Mouse (Mus musculus): Measurements from ENCODE around the gene Smurf1. TPM values are rescaled to one million over a fixed set of nuclear protein-coding genes. Genes with fewer than 3 reads are reported as not detected.

Smurf1 gene
- 10 to 100 TPM; 35.2 to 40.7 TPM for total RNA-seq (2021)
- long read RNA-seq, experiment 1, full-length matches to known transcripts: 44 of 86 reads
- long read RNA-seq, experiment 1, partial matches to known transcripts: 5 of 86 reads
- long read RNA-seq, experiment 1, other reads (novel, unspliced or antisense): 37 of 86 reads
- long read RNA-seq, experiment 2, full-length matches to known transcripts: 50 of 89 reads
- long read RNA-seq, experiment 2, partial matches to known transcripts: 7 of 89 reads
- long read RNA-seq, experiment 2, other reads (novel, unspliced or antisense): 32 of 89 reads

GRCm38 (mm10) chr5:144965639-144966351 is at the start of gene Smurf1:
Smurf1 (minus strand) TSS chr5:144965847.
- no peak for TF ChIP-seq CTCF (IDR thresholded peaks at IDR 0.05)
- DNase-seq (ENCODE audit: extremely low spot score in 1 of 2, low spot score in 2 of 2): peak; percentile 83 to 84
- intact Hi-C loops (cut with DNase I): loop anchor here (1.0 to 5.0 kb wide), 3 partner anchors 51 to 88 kb away; no protein-coding TSS in a partner anchor
- Histone ChIP-seq H3K4me3 (peak within 1 kb of the TSS; percentile 77), H3K27ac (peak within 1 kb of the TSS; percentile 93)

- TF ChIP-seq CTCF (IDR thresholded peaks at IDR 0.05): no peak
- intact Hi-C loops (cut with DNase I): no loop called here
Measured at GRCm38 (mm10) chr5:145014278-145014677, 48.6 kb upstream of the Smurf1 start.

GRCm38 (mm10) chr5:145008878-145009659 is 43.4 kb upstream of the Smurf1 start:
- no peak overlapping the region for H3K27ac ChIP-seq
- no peak for DNase-seq (ENCODE audit: extremely low spot score in 1 of 2, low spot score in 2 of 2)
- H3K4me3 ChIP-seq: no peak overlapping the region
- no peak for TF ChIP-seq CTCF (IDR thresholded peaks at IDR 0.05)
- intact Hi-C loops (cut with DNase I): no loop called here

More at GRCm38 (mm10) chr5:145014278-145014677, 48.6 kb upstream of the Smurf1 start:
- Histone ChIP-seq H3K27ac (no peak overlapping the region), H3K4me3 (no peak overlapping the region)
- DNase-seq (ENCODE audit: extremely low spot score in 1 of 2, low spot score in 2 of 2): no peak

- TF ChIP-seq CTCF (IDR thresholded peaks at IDR 0.05): no peak
- intact Hi-C loops (cut with DNase I): no loop called here
- DNase-seq (ENCODE audit: extremely low spot score in 1 of 2, low spot score in 2 of 2): no peak
- Histone ChIP-seq H3K27ac (no peak overlapping the region), H3K4me3 (no peak overlapping the region)
Measured at GRCm38 (mm10) chr5:145005596-145005995, 39.9 kb upstream of the Smurf1 start.

GRCm38 (mm10) chr5:145004495-145004894 is 38.8 kb upstream of the Smurf1 start:
- no peak overlapping the region for H3K4me3 ChIP-seq
- DNase-seq (ENCODE audit: extremely low spot score in 1 of 2, low spot score in 2 of 2): no peak
- no peak for TF ChIP-seq CTCF (IDR thresholded peaks at IDR 0.05)
- no peak overlapping the region for H3K27ac ChIP-seq
- intact Hi-C loops (cut with DNase I): no loop called here

GRCm38 (mm10) chr5:145003362-145003761 is 37.7 kb upstream of the Smurf1 start:
- Histone ChIP-seq H3K4me3 (no peak overlapping the region), H3K27ac (no peak overlapping the region)
- DNase-seq (ENCODE audit: extremely low spot score in 1 of 2, low spot score in 2 of 2): no peak
- no peak for TF ChIP-seq CTCF (IDR thresholded peaks at IDR 0.05)
- intact Hi-C loops (cut with DNase I): no loop called here

- peak; percentile 29 for TF ChIP-seq CTCF (IDR thresholded peaks at IDR 0.05)
- Histone ChIP-seq H3K27ac (no peak overlapping the region), H3K4me3 (no peak overlapping the region)
- DNase-seq (ENCODE audit: extremely low spot score in 1 of 2, low spot score in 2 of 2): no peak
- intact Hi-C loops (cut with DNase I): no loop called here
Measured at GRCm38 (mm10) chr5:144998491-144998890, 32.8 kb upstream of the Smurf1 start.

GRCm38 (mm10) chr5:144990481-144990880 is 24.8 kb upstream of the Smurf1 start:
- no peak for DNase-seq (ENCODE audit: extremely low spot score in 1 of 2, low spot score in 2 of 2)
- Histone ChIP-seq H3K4me3 (no peak overlapping the region), H3K27ac (no peak overlapping the region)
- no peak for TF ChIP-seq CTCF (IDR thresholded peaks at IDR 0.05)
- intact Hi-C loops (cut with DNase I): no loop called here

- Histone ChIP-seq H3K4me3 (no peak overlapping the region), H3K27ac (no peak overlapping the region)
- no peak for TF ChIP-seq CTCF (IDR thresholded peaks at IDR 0.05)
- intact Hi-C loops (cut with DNase I): no loop called here
- no peak for DNase-seq (ENCODE audit: extremely low spot score in 1 of 2, low spot score in 2 of 2)
Measured at GRCm38 (mm10) chr5:144990051-144990450, 24.4 kb upstream of the Smurf1 start.

GRCm38 (mm10) chr5:144989061-144989405 is 23.4 kb upstream of the Smurf1 start:
- no peak for TF ChIP-seq CTCF (IDR thresholded peaks at IDR 0.05)
- DNase-seq (ENCODE audit: extremely low spot score in 1 of 2, low spot score in 2 of 2): no peak
- H3K27ac ChIP-seq: no peak overlapping the region
- H3K4me3 ChIP-seq: no peak overlapping the region
- intact Hi-C loops (cut with DNase I): loop anchor here (5.0 kb wide), 2 partner anchors 82 to 112 kb away; no protein-coding TSS in a partner anchor

GRCm38 (mm10) chr5:144988340-144989060 is 22.9 kb upstream of the Smurf1 start:
- TF ChIP-seq CTCF (IDR thresholded peaks at IDR 0.05): peak; percentile 74
- Histone ChIP-seq H3K27ac (no peak overlapping the region), H3K4me3 (no peak overlapping the region)
- peak; percentile 34 to 36 for DNase-seq (ENCODE audit: extremely low spot score in 1 of 2, low spot score in 2 of 2)
- intact Hi-C loops (cut with DNase I): loop anchor here (5.0 kb wide), 2 partner anchors 81 to 111 kb away; no protein-coding TSS in a partner anchor

Measured in left cerebral cortex, adult 2 months (tissue).